Mouse (Mus musculus): ENCODE data around the gene Smg7.
"Not testable (repeated sequence)": the region's sequence is repeated elsewhere in the genome, so short reads cannot be mapped to it uniquely, and the experiment has no call there.

GRCm38 (mm10) chr1:152888086-152888485 lies 14.4 kb downstream of the Smg7 start:
- TF ChIP-seq TAL1, GATA1 (IDR thresholded peaks at IDR 0.05; ENCODE audit: low read length): not testable (repeated sequence)
